Mouse (Mus musculus) ES-Bruce4 (cell line): Measurements from ENCODE around the gene Ptpn20.

Experiments used
- CTCF ChIP-seq: IDR thresholded peaks from one replicate; pipeline ENCODE4 v1.8.1; 2011; ENCODE audit warnings: low read depth, low read length
- EP300 ChIP-seq: IDR thresholded peaks from 2 replicates; pipeline ENCODE4 v1.6.1; 2011; ENCODE audit warnings: low read depth, low read length; ENCODE audit not compliant: insufficient read depth
- POLR2A ChIP-seq: IDR thresholded peaks from one replicate; pipeline ENCODE4 v1.8.1; 2011; ENCODE audit warnings: low read length; ENCODE audit not compliant: insufficient read depth

DNA sequence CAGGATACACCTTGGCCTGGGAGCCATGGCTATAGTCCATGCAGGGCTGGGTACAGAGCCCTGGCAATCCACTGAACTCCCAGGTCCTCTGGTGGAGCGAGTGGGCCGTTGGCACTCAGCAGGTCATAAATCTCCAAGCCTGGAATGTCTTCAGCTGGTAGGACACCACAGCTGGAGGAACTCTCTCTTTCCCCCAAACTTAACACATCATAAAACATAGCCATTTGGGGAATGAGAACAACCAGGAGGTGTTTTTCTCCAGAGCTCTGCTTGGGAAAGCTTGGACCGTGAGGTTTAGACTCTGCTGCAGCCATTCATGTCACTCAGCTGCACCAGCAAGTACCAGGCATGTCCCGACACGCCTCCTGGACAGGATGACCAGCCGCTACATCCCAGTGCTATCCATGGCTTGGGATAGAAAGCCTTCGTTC is 68.5 kb downstream of the Ptpn20 start:
- TF ChIP-seq CTCF (no peak), POLR2A (no peak), EP300 (no peak)
